Mouse (Mus musculus): ENCODE results near the gene Pdcd4.

Pdcd4 gene

GRCm38 (mm10) chr19:53870568-53870967 is 21.5 kb upstream of the Pdcd4 start:
- in situ Hi-C loops (cut with MboI, MseI) = no loop called here

GRCm38 (mm10) chr19:53871502-53871901 is 20.5 kb upstream of the Pdcd4 start:
- in situ Hi-C loops (cut with MboI, MseI) = no loop called here

GRCm38 (mm10) chr19:53872994-53873713 is 18.9 kb upstream of the Pdcd4 start:
- in situ Hi-C loops (cut with MboI, MseI) = no loop called here

- in situ Hi-C loops (cut with MboI, MseI) = no loop called here
These were observed 16.8 kb upstream of the Pdcd4 start for GRCm38 (mm10) chr19:53875246-53875645.

- in situ Hi-C loops (cut with MboI, MseI) = no loop called here
These were observed 14.3 kb upstream of the Pdcd4 start for GRCm38 (mm10) chr19:53877779-53878178.

GRCm38 (mm10) chr19:53880460-53880859 is 11.6 kb upstream of the Pdcd4 start:
- in situ Hi-C loops (cut with MboI, MseI) = no loop called here

- in situ Hi-C loops (cut with MboI, MseI) = no loop called here
These were observed 10.2 kb upstream of the Pdcd4 start for GRCm38 (mm10) chr19:53881786-53882185.

GRCm38 (mm10) chr19:53885450-53885849 is 6.6 kb upstream of the Pdcd4 start:
- in situ Hi-C loops (cut with MboI, MseI) = no loop called here

- in situ Hi-C loops (cut with MboI, MseI) = no loop called here
These were observed 5.3 kb upstream of the Pdcd4 start for GRCm38 (mm10) chr19:53886576-53887370.

- in situ Hi-C loops (cut with MboI, MseI) = no loop called here
These were observed 4.2 kb upstream of the Pdcd4 start for GRCm38 (mm10) chr19:53887822-53888221.

- in situ Hi-C loops (cut with MboI, MseI) = no loop called here
These were observed 3.7 kb upstream of the Pdcd4 start for GRCm38 (mm10) chr19:53888331-53888730.

GRCm38 (mm10) chr19:53889555-53889954 is 2.5 kb upstream of the Pdcd4 start:
- in situ Hi-C loops (cut with MboI, MseI) = no loop called here

- in situ Hi-C loops (cut with MboI, MseI) = no loop called here
These were observed 1.8 kb upstream of the Pdcd4 start for GRCm38 (mm10) chr19:53890274-53890673.

GRCm38 (mm10) chr19:53890781-53891251 is 1.2 kb upstream of the Pdcd4 start:
- in situ Hi-C loops (cut with MboI, MseI) = no loop called here

- in situ Hi-C loops (cut with MboI, MseI) = no loop called here
These were observed 462 bp upstream of the Pdcd4 start for GRCm38 (mm10) chr19:53891569-53891968.

GRCm38 (mm10) chr19:53892838-53893359 is 868 bp downstream of the Pdcd4 start:
- in situ Hi-C loops (cut with MboI, MseI) = no loop called here

GRCm38 (mm10) chr19:53893711-53894171 is 1.7 kb downstream of the Pdcd4 start:
- in situ Hi-C loops (cut with MboI, MseI) = no loop called here

- in situ Hi-C loops (cut with MboI, MseI) = loop anchor here (5.0 kb wide), 1 partner anchor 92 kb away; no protein-coding TSS in a partner anchor
These were observed 2.6 kb downstream of the Pdcd4 start for GRCm38 (mm10) chr19:53894538-53895121.

GRCm38 (mm10) chr19:53898046-53898445 is 6.0 kb downstream of the Pdcd4 start:
- in situ Hi-C loops (cut with MboI, MseI) = loop anchor here (5.0 kb wide), 1 partner anchor 96 kb away; no protein-coding TSS in a partner anchor

- in situ Hi-C loops (cut with MboI, MseI) = loop anchor here (5.0 kb wide), 1 partner anchor 96 kb away; no protein-coding TSS in a partner anchor
These were observed 6.5 kb downstream of the Pdcd4 start for GRCm38 (mm10) chr19:53898498-53898897.

GRCm38 (mm10) chr19:53898970-53899900 is 7.2 kb downstream of the Pdcd4 start:
- in situ Hi-C loops (cut with MboI, MseI) = loop anchor here (5.0 kb wide), 1 partner anchor 97 kb away; no protein-coding TSS in a partner anchor
